Mouse (Mus musculus) ES-E14 (cell line): ENCODE measurements at regions not wholly inside any gene's neighbourhood (a gene's known extent, or its start where the extent isn't known, plus 50 kb on each side); places are given as distances from the start of the nearest gene placed in this dataset.

ENCODE experiments used
- CHD2 ChIP-seq: IDR thresholded peaks from 2 replicates; pipeline ENCODE4 v1.6.1; 2014; ENCODE audit warnings: mild to moderate bottlenecking, low read depth, low read length, inconsistent platforms
- HCFC1 ChIP-seq: IDR thresholded peaks from 2 replicates; pipeline ENCODE4 v1.6.1; 2012; ENCODE audit warnings: low read length, inconsistent platforms, borderline replicate concordance; ENCODE audit not compliant: insufficient read depth
- ZC3H11A ChIP-seq: IDR thresholded peaks from 2 replicates; pipeline ENCODE4 v1.6.1; 2012; ENCODE audit warnings: low read depth, mild to moderate bottlenecking, inconsistent platforms, low read length, borderline replicate concordance

DNA sequence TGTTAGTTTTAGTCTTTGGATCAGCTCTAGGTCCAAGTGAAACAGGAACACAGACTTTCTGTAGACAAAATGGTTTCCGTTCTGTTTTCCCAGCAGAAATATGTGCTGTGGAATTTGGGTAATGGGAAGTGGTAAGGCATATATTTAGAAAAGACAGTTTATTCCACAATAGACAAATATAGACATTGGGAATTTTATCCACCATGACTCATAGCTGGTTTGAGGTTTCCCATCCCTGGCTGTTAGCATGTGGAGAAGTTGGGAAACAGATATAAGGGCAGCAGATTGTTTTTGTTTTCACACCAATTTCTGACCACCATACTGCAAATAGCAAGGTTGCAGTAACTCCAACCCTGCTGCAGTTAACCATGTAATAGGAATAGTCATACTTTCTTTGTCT, 385.0 kb upstream of the Adam34 start:
- TF ChIP-seq HCFC1 (no peak), ZC3H11A (no peak), CHD2 (no peak)
